In genomic region chr13:43615577-43616254, GRCm38 (mm10) we compare ENCODE assay signal across 8 mouse cellular contexts. TPM values are rescaled to one million over a fixed set of nuclear protein-coding genes. Genes with fewer than 3 reads are reported as not detected.
A peak's percentile ranks its signal among the peaks of the same experiment; 100 is the strongest.
DNase-seq lines count a peak whose midpoint lies in the region; ATAC-seq lines count a peak whose summit lies in the region.

Rnf182 (plus strand) TSS chr13:43615710.

- H3K9ac ChIP-seq in limb, embryonic 11.5 days (ENCODE audit: low read length), result peak within 1 kb of the TSS; percentile 89
- H3K9ac ChIP-seq in midbrain, embryonic 13.5 days (replicated peaks), result peak within 1 kb of the TSS; percentile 81

- peak; percentile 6 to 11 for DNase-seq in spleen, adult 18-20 months
- no peak for DNase-seq in spleen, postnatal 36 days (ENCODE audit: low spot score in 2 of 2)
- peak; percentile 92 for DNase-seq in embryonic facial prominence, embryonic 10.5 days (ENCODE audit: low spot score)
- DNase-seq in heart, adult 18-20 months, result peak; percentile 60 to 65
- peak; percentile 54 for DNase-seq in kidney, adult 18-20 months
- peak; percentile 90 for DNase-seq in limb, embryonic 11.5 days (ENCODE audit: low spot score)
- peak; percentile 44 for DNase-seq in splenic B cell, adult 2 months (ENCODE audit: low read depth, low spot score)

- H3K4me1 ChIP-seq in embryonic facial prominence, embryonic 10.5 days, result peaks cover 36% of the 10 kb centered on the region
- H3K4me1 ChIP-seq in limb, embryonic 11.5 days (ENCODE audit: control insufficient read depth, insufficient read depth, low read length), result peaks cover 8% of the 10 kb centered on the region; the same call in 1 of the 2 replicates
- H3K4me1 ChIP-seq in midbrain, embryonic 13.5 days (replicated peaks), result peaks cover 25% of the 10 kb centered on the region

- no peaks in the 10 kb centered on the region for H3K36me3 ChIP-seq in embryonic facial prominence, embryonic 10.5 days (replicated peaks)
- no peaks in the 10 kb centered on the region for H3K36me3 ChIP-seq in limb, embryonic 11.5 days (ENCODE audit: control insufficient read depth, insufficient read depth, low read length)
- H3K36me3 ChIP-seq in midbrain, embryonic 13.5 days, result no peaks in the 10 kb centered on the region
- no peaks in the 10 kb centered on the region for H3K36me3 ChIP-seq in splenic B cell, adult 2 months (ENCODE audit: control insufficient read depth, insufficient read depth, low read length, poor library complexity, severe bottlenecking)

- peaks cover 26% of the 10 kb centered on the region for H3K27me3 ChIP-seq in embryonic facial prominence, embryonic 10.5 days (replicated peaks; ENCODE audit: low read depth, poor library complexity, severe bottlenecking)
- 0 out of 2 replicates have a peak, but pooled peaks cover 3% of the 10 kb centered on the region for H3K27me3 ChIP-seq in limb, embryonic 11.5 days (ENCODE audit: control insufficient read depth, insufficient read depth, low read length)
- 0 out of 2 replicates have a peak, but pooled peaks cover 4% of the 10 kb centered on the region for H3K27me3 ChIP-seq in midbrain, embryonic 13.5 days
- no peaks in the 10 kb centered on the region; the same call in none of the 2 replicates for H3K27me3 ChIP-seq in splenic B cell, adult 2 months (ENCODE audit: control insufficient read depth, insufficient read depth, low read length, poor library complexity, severe bottlenecking)

- H3K27ac ChIP-seq in embryonic facial prominence, embryonic 10.5 days (replicated peaks), result peak within 1 kb of the TSS; percentile 91
- H3K27ac ChIP-seq in limb, embryonic 11.5 days (replicated peaks; ENCODE audit: low read depth, low read length), result no peak within 1 kb of the TSS
- H3K27ac ChIP-seq in midbrain, embryonic 13.5 days, result peak within 1 kb of the TSS; percentile 77

- H3K4me3 ChIP-seq in embryonic facial prominence, embryonic 10.5 days, result peak within 1 kb of the TSS; percentile 85
- peak within 1 kb of the TSS; percentile 79 for H3K4me3 ChIP-seq in limb, embryonic 11.5 days (ENCODE audit: low read depth, low read length)
- peak within 1 kb of the TSS; percentile 64 for H3K4me3 ChIP-seq in midbrain, embryonic 13.5 days (replicated peaks)

- H3K9me3 ChIP-seq in embryonic facial prominence, embryonic 10.5 days, result no peaks in the 10 kb centered on the region
- H3K9me3 ChIP-seq in limb, embryonic 11.5 days (ENCODE audit: control insufficient read depth, low read length), result no peaks in the 10 kb centered on the region
- no peaks in the 10 kb centered on the region for H3K9me3 ChIP-seq in midbrain, embryonic 13.5 days

- ATAC-seq in limb, embryonic 11.5 days (ENCODE audit: insufficient number of reproducible peaks, low FRiP score, low TSS enrichment, low read depth), result peak; percentile 88
- ATAC-seq in midbrain, embryonic 13.5 days, result peak; percentile 96

- under 1% methylated on average over 58 of the region's 58 CpGs for WGBS in embryonic facial prominence, embryonic 10.5 days
- under 1% methylated on average over 58 of the region's 58 CpGs for WGBS in limb, embryonic 11.5 days
- under 1% methylated on average over 52 of the region's 58 CpGs for WGBS in midbrain, embryonic 13.5 days

- H3K4me2 ChIP-seq in limb, embryonic 11.5 days (ENCODE audit: low read depth, severe bottlenecking), result peak within 1 kb of the TSS; percentile 85
- H3K4me2 ChIP-seq in midbrain, embryonic 13.5 days (replicated peaks), result peak within 1 kb of the TSS; percentile 64

RNA-seq across cellular contexts. Expression of gene Rnf182, which starts in this region (rescaled TPM):
- 5.3 and 7.1 TPM in 2 replicates for polyA plus RNA-seq in embryonic facial prominence, embryonic 10.5 days (2016; fragmentation: Nextera tagmentation; extraction: Ambion mirVana)
- not detected for total RNA-seq in heart, adult 18-20 months (2021)
- 5.5 and 5.9 TPM in 2 replicates for polyA plus RNA-seq in limb, embryonic 11.5 days (2014; fragmentation: Nextera tagmentation; extraction: Ambion mirVana)
- polyA plus RNA-seq in midbrain, embryonic 13.5 days (2015; fragmentation: Nextera tagmentation; extraction: Ambion mirVana), result 20.4 and 29.8 TPM in 2 replicates

Comparison
In these comparisons a context has a peak if more than half of its experiments do, and no peak if none do; other contexts are left out.
1. DNase-seq: peak in spleen, adult 18-20 months (2 of 2), embryonic facial prominence, embryonic 10.5 days (single experiment), kidney, adult 18-20 months (single experiment), limb, embryonic 11.5 days (single experiment) and splenic B cell, adult 2 months (single experiment); none in spleen, postnatal 36 days (0 of 2).
2. Peak in DNase-seq in heart, adult 18-20 months; RNA of the gene not detected or under 1 TPM.
3. Peak in every context shown above with its lines, with median percentiles within 50 percentile points of each other: H3K4me3 ChIP-seq.